Mouse (Mus musculus) kidney, embryonic 15.5 days (tissue): ENCODE measurements around the gene Vps4b. TPM values are rescaled to one million over a fixed set of nuclear protein-coding genes. Genes with fewer than 3 reads are reported as not detected.
A peak's percentile ranks its signal among the peaks of the same experiment; 100 is the strongest.

Source experiments
- ATAC-seq: fragments of 200-750 bp; cut with Nextera tagmentation; replicated peaks from 2 replicates; pipeline ENCODE4 v1.8.0; 2017; ENCODE audit warnings: moderate TSS enrichment; ENCODE audit not compliant: low FRiP score
- H3K27ac ChIP-seq: fragments of 300-500 bp; sonication (generic); 2 replicates; pipeline ENCODE4 v1.5.1; 2015; ENCODE audit warnings: mild to moderate bottlenecking, inconsistent platforms
- H3K27me3 ChIP-seq: fragments of 300-500 bp; sonication (generic); 2 replicates; pipeline ENCODE4 v1.6.1; 2015; ENCODE audit warnings: inconsistent platforms
- H3K36me3 ChIP-seq: fragments of 300-500 bp; sonication (generic); 2 replicates; pipeline ENCODE4 v1.6.1; 2015; ENCODE audit warnings: inconsistent platforms
- H3K4me1 ChIP-seq: fragments of 300-500 bp; sonication (generic); 2 replicates; pipeline ENCODE4 v1.6.1; 2015; ENCODE audit warnings: inconsistent platforms
- H3K4me2 ChIP-seq: fragments of 300-500 bp; sonication (generic); 2 replicates; pipeline ENCODE4 v1.6.1; 2015; ENCODE audit warnings: moderate library complexity, mild to moderate bottlenecking, inconsistent platforms
- H3K4me3 ChIP-seq: fragments of 300-500 bp; sonication (generic); replicated peaks from 2 replicates; pipeline ENCODE4 v1.5.1; 2015; ENCODE audit warnings: mild to moderate bottlenecking, inconsistent platforms
- H3K9ac ChIP-seq: fragments of 300-500 bp; sonication (generic); 2 replicates; pipeline ENCODE4 v1.6.1; 2015; ENCODE audit warnings: mild to moderate bottlenecking, inconsistent platforms
- H3K9me3 ChIP-seq: fragments of 300-500 bp; sonication (generic); replicated peaks from 2 replicates; pipeline ENCODE4 v1.6.1; 2016; ENCODE audit warnings: inconsistent platforms
- WGBS: fragments of 180-500 bp; shearing (Covaris S2); methylation state at CpG from one replicate; pipeline ENCODE4 v1.1.7; 2015; ENCODE audit warnings: mixed read lengths; 5-methylcytosine and 5-hydroxymethylcytosine counted together
- polyA plus RNA-seq: library from polyadenylated mRNA; unstranded; fragments of >200 nt; fragmentation: Nextera tagmentation; extraction: Ambion mirVana; gene quantifications from 2 replicates; pipeline ENCODE4 v1.2.1, GENCODE M21; 2015

Vps4b gene
- polyA plus RNA-seq, 1 experiment from 2014 or later: 73.9 TPM

DNA sequence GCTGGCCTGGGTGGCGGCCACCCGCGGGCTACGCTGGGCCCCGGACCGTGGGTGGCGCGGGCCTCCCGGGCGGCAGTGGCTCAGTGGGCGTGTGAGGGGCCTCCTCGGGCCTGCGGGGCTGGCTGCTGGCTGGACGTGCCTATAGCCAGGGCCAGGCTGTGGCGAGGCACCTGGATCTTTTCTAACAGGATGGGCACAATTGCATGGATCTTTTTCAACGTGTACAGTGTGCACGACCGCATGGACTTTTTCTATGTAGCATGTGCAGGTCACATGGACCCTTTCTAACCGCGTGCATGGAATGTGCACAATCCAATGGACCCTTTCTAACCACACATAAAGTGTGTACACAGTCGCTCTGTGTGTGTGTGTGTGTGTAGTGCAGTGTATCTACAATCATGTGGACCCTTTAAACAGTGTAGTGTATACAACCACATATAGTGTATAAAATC lies 82.0 kb downstream of the Vps4b start:
- peak overlapping the region; percentile 95 for H3K27ac ChIP-seq
- WGBS: 5% methylated on average over 19 of the region's 21 CpGs
- H3K4me3 ChIP-seq: peak overlapping the region; percentile 83
- H3K9me3 ChIP-seq: no peaks in the 10 kb centered on the region
- ATAC-seq: peak; percentile 23; the same call in 1 of the 2 replicates
- no peaks in the 10 kb centered on the region for H3K36me3 ChIP-seq
- no peaks in the 10 kb centered on the region for H3K27me3 ChIP-seq
- peak overlapping the region; percentile 85 for H3K9ac ChIP-seq
- peak overlapping the region; percentile 90 for H3K4me2 ChIP-seq
- peaks cover 40% of the 10 kb centered on the region for H3K4me1 ChIP-seq

Other genes starting within 250 kb of the Vps4b start
- gene Bcl2, start 82.5 kb downstream of the Vps4b start, polyA plus RNA-seq: 26.4 and 26.7 TPM in 2 replicates
- 11.3 and 13.4 TPM in 2 replicates for gene Kdsr, start 37.0 kb downstream of the Vps4b start, polyA plus RNA-seq
- gene Serpinb5, start 64.4 kb upstream of the Vps4b start, polyA plus RNA-seq: 0.31 and 0.33 TPM in 2 replicates
- 0.59 TPM in 1 of 2 replicates, not detected in the other for gene Serpinb12, start 137.7 kb upstream of the Vps4b start, polyA plus RNA-seq
- gene Serpinb13, start 184.3 kb upstream of the Vps4b start, polyA plus RNA-seq: not detected in 2 replicates